Mouse (Mus musculus): ENCODE data around the gene Vps11. TPM values are rescaled to one million over a fixed set of nuclear protein-coding genes. Genes with fewer than 3 reads are reported as not detected.
"Not testable (repeated sequence)": the region's sequence is repeated elsewhere in the genome, so short reads cannot be mapped to it uniquely, and the experiment has no call there.

The Vps11 gene
- total RNA-seq, 2 experiments from 2014 or later = 53.0 to 72.7 TPM

DNA sequence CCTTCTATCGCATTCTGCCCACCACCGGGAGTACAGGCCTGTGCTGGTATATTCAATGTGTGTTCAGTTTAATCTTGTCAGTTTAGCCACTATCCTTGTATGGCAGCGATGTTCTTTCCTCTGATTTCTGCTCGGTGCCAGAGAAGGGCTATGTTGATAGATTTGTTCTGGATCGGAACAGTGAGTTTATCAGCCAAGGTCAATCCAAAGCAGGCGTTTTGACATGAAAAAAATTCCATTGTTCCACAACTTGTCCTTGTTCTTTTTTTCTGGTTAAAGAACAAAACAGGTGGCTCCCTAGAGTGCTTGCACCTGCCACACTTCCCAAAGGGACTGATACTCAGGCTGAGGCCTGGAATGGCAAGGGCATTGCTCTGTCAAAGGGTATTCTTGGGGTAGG lies 14.7 kb upstream of the Vps11 start:
- DNase-seq = peak in 1 of 2 experiments; percentile 36

DNA sequence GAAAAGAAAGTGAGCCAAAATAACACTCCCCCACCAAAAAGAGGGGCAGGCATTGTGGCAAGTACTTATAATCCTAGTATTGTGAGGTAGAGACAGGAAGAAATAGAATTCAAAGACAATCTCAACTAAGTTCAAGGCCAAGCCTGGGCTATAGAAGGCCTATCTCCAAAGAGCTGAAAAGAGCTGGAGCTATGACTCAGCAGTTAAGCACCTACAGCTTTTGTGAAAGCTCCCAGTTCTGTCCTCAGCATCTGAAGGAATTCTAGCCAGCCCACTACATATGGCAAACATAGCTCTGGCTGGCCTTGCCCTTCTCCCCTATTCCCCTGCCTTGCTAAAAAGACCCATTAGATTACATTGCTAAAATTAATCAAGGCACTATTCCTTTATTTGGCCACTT lies 11.9 kb upstream of the Vps11 start:
- no peak for DNase-seq

DNA sequence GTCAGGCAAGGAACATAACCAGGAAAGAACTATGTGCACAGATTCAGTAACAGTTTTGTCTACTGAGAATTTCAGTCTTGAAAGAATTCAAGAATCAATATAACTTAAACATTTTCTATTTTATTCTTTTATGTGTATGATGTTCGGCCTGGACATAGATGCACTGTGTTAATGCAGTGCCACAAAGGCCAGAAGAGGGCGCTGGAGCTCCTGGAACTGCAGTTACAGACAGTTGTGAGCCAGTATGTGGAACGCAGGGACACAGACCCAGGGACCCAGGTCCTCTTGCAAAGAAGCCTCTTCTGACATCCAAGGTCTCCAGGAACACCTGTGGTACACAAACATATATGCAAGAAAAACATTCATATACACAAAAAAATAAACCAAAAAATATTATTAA lies 3.0 kb upstream of the Vps11 start:
- peak; percentile 50 to 57 for DNase-seq

DNA sequence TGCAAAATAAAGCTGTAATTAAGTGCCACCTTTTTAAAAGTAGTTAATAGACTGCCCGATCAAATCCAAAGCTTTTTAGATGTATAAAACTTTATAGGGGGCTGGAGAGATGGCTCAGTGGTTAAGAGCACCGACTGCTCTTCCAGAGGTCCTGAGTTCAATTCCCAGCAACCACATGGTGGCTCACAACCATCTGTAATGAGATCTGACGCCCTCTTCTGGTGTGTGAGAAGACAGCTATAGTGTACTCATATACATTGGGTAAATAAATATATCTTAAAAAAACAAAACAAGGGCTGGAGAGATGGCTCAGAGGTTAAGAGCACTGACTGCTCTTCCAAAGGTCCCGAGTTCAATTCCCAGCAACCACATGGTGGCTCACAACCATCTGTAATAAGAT lies 461 bp upstream of the Vps11 start:
- DNase-seq = not testable (repeated sequence)

DNA sequence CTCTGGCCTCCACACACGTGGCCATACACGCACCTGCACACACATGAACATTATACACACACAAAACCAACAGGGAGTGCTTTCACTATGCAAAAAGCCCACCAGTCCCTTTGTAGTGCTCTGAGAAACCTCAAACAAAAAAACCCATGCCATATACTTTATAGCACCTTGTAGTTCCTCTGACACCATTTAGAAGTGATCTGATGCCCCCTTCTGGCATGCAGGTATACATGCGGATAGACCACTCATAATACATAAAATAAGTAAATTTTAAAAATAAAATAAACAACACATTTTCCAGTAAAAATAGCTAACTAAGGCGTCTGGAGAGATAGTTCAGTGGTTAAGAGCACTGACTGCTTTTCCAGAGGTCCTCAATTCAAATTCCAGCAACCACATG lies 4.3 kb downstream of the Vps11 start:
- DNase-seq = peak in 1 of 2 experiments; percentile 56

DNA sequence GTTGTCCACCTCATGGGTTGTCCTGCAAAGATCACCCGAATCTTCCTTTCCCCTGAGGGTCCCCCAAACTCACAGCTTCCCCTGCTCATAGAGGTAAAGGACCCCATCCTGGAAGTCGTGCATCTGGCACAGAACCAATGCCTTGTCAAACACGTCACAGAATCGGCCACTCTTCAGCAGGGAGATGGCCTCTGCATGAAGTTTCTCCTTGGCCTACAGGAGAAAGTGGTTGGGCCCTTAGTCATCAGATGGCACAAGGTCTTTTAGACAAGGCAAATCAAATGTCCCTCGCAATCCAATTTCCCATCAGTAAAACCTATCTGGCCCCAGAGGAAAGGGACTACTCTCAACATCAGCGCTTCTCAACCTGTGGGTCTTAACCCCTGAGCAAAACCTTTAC lies 8.3 kb downstream of the Vps11 start:
- DNase-seq = peak; percentile 39 to 59

DNA sequence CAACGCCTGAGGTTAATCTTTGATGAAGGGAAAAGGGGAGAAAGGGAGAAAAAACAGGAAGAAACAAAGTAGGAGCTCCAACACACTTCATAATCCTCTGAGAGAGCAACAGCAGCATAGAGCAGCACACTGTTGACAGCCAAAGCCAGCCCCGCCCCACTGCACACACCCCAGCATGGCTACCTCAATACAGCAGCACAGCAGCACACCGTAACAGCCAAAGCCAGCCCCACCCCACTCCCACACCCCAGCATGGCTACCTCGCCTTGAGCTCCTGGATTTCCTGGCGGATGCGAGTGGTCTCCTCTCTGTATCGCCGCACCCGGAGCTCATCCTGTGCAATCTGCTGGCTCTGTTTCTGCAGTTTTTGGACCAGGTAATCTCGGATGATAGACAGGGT lies 9.1 kb downstream of the Vps11 start:
- DNase-seq = no peak

DNA sequence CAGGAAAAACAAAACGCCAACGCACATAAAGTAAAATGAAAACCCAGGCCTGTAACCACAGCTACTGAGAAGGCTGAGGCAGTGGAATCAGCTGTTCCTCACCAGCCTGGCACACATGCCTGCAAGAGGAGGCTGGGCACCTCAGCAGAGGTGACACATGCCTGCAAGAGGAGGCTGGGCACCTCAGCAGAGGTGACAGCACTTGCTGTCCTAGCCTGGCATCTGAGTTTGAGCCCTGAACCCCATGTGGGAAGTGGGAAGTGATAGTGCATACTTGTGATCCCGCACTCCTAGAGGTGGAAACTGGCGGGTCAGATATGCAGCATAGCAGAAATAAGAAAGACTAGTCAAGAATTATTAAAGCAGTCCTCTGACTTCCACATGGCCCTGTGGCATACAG lies 10.1 kb downstream of the Vps11 start:
- DNase-seq = no peak

DNA sequence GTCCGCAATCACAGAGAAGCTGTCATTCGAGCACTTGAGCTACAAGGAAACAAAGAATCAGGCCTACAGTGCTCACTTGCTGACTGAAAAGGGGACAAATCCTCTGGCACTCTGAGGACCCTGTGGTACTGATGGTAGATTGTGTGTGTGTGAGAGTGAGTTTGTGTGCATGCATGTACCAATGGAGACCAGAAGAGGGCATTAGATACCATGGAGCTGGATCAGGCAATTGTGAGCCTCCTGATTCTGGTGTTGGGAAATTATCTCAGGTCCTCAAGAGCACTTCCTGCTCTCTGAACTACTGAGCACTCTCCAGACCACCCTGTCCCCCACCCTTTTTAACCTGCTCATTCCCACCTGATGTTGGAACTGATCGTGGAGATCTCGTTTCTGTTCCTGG lies 12.9 kb downstream of the Vps11 start:
- no peak for DNase-seq

DNA sequence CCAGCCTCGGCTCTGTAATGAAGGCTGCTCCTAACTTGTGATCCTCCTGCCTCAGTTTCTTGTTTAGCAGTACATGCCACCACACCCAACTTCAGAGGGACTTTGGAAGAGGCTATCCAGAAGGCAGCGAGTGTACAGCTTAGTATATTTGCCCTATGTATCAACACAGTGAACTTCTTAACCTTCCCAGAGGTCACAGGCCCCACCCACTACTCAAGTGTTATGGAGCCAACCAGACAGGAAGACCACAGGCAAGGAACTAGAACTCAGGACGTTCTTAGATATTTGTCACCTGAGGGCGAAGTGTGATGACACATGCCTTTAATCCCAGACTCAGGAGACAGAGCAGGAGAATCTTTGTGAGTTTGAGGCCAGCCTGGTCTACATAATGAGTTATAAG lies 13.8 kb downstream of the Vps11 start:
- no peak for DNase-seq

DNA sequence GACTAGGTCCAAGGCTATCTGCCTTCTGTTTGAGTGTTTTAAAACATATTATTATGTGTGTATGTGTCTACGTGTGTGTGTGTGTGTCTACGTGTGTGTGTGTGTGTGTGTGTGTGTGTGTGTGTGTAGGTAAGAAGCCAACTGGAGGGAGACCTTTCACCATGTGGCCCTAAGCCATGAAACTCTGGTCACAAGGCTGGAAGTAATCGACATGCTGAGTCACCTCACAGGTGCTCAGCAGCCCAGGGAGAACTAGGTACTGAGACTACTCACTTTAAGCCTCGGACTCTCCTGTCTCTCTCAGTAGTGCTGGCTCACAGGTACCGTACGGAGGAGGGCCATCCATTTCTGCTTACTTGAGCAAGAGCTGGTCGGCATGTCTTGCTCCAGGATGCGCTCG lies 14.3 kb downstream of the Vps11 start:
- no peak for DNase-seq

DNA sequence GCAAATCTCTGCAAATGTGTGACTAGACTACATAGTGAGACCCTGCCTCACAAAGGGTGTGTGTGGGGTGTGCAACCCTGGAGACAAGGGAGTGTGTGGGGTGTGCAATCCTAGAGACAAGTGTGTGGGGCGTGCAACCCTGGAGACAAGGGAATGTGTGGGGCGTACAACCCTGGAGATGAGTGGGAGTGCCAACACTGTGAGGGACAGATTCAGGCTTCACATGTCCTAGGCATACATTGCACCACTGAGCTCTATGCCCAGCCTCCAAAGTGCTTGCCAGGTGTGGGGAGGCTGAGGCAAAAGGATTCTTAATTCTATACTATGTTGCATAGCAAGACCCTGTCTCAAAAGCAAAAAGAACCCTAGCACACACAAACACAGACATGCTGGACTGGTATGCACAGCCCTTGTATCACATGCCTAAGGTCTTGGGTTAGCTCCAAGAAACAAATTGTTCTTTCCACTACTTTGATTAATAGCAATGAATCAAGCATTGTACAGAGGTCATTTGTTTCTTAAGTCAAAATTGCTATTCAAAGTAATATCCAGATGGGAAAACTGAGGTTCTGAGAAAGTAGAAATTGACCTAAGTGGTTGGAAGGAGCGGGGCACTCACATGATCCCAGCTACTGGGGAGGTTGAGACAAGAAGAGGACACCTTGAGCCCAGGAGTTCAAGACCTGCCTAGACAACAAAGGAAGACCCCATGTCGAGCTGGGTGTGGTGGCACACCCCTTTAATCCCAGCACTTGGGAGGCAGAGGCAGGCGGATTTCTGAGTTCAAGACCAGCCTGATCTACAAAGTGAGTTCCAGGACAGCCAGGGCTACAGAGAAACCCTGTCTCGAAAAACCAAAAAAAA lies 15.7 kb downstream of the Vps11 start:
- no peak for DNase-seq

DNA sequence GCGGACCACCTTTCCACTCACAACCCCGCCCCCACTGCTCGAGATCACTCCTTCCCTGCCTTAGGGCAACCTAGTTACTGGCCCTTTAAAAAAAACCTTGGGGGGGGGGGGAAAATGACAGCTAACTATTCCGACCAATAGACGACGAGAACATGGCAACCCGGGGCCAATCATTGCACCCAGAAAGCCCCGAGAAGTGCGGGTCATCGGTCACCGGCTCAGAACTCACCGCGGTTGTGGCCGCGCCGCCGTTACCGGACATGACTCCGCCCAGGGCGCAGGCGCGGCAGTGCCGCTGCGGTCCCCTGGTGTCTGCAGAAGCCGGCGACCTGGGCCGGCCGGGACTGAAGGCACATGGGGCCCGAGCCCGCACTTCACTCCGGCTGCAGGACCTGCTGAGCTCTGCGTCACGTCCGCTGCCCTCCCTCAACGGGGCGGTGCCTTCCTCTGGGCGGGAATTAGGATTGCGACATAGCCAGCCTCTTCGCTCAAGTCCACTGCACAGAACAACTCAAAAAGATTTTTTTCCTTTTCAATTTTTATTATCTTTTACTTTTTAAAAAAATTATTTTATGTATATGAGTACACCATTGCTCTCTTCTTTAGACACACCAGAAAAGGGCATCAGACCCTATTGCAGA lies 17.6 kb downstream of the Vps11 start, which contains the start of gene Hmbs:
TSS of gene Hmbs (minus strand) at position 448 of the 641 bp plus-strand sequence.
- peak; percentile 95 for DNase-seq

DNA sequence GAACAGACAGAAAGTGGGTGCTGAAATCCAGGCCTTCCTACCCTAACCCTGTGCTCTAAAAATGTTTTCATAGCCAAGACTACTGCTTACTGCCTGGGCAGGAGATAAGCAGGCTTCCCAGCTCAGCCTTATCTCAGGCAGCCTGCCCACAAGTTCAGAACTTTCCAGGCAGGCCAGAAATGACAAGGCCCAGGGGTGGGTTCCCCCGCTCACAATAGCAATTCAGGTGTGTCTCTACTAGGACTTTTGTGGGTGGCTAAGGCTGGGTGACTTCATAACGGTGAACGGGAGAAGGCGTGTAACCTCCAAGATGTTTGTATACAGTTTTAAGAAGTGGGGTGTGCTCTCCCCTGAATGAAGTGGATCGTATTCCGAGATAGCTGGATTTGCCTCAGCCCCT lies 18.2 kb downstream of the Vps11 start:
- DNase-seq = peak; percentile 42 to 51

DNA sequence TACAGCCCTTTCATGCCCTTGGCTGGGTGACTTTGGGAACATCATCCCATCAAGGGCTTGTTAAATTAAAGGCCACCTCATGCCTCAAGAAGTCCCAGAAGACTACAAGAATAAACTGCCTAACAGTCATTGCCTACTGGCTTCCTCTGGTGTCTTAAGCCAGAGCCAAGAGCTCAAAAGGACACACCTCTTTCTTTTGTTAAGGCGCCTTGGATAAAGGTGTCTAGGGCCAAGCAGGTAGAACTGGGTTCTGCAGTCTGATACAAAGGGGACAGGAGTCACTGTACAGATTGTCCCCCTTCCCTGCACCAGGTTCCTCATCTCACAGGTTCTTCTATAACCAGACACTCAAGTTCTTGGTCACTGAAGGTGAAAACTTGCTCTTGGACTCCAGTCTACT lies 18.9 kb downstream of the Vps11 start:
- DNase-seq = no peak

DNA sequence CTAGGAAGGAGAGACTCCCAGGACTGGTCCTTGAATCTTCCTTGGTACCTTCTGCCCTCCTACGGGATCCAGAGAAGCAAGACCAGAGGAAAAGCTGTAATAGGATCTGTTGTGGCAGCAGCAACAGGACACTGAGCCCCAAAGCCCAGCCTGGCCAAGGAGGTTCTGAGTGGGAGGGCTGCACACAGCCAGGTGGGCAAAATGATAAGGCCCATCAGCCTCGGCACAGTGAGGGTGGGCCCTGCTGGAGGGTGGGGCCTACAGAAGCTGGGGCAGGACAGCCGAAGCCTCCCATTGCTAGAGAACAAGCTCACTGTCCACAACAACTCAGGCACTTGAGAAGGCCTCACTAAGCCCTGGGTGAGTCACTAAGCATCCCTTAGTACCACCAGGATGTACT lies 19.3 kb downstream of the Vps11 start:
- no peak for DNase-seq

DNA sequence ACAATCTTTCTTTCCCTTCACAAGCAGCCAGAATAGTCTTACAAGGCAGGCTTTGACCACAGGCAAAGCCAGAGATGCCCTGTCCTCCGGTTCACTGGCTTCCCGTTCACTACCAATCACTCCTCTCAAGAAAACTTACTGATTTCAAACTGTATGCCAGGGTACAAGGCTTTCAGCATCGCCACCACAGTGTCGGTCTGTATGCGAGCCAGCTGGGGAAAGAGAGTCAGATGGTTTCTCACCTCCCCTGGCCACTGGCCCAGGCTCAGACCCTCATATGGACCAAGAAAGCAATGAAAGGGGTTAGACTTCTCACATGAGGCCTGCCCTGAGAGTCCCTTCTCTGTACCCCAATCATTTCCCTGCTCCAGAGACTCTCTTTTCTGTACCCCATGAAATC lies 20.0 kb downstream of the Vps11 start:
- no peak for DNase-seq

DNA sequence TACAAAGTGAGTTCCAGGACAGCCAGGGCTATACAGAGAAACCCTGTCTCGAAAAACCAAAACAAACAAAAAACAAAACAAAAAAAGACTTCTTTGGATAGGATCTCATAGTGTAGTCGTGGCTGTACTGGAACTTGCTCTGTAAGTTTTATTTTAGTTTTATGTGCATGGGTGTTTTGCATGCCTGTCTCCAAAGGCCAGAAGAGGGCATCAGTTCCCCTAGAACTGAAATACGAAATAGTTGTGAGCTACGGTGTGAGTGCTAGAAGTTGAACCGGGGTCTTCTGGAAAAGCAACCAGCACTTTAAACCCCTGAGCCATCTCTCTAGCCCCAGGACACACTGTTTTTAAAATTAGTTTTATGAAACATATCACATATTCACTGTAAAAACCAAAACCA lies 22.9 kb downstream of the Vps11 start:
- no peak for DNase-seq

DNA sequence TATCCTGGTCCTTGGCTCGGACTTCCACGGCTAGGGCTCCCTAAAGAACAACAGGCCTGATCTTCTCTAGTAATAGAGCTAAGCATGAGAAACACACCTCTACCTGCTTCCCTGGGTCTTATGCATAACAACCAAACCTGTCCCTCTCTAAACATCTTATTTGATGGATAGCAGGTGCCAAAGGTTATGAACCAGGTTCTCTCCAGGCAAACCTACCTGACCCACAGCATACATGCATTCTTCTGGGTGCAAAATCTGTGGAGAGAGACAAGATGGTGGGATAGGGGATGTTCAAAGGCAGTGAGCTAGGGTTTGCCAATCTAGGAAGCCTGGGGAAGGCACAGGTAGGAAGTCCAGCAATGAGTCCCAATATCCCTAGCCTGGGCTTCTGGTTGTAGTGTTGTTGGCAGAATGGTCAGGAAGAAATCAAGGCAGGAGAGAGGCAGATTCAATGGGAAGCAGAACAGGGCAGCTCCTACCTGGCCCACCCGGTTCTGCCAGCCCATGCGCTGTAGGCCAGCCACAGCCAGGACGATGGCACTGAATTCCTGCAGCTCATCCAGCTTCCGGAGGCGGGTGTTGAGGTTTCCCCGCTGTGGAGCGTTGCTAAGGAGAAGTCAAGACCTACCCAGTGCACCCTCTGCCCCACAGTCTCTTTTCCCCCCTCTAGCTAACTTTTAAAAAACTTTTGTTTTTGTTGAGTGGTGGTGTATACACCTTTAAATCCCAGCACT lies 23.9 kb downstream of the Vps11 start:
- DNase-seq = no peak

DNA sequence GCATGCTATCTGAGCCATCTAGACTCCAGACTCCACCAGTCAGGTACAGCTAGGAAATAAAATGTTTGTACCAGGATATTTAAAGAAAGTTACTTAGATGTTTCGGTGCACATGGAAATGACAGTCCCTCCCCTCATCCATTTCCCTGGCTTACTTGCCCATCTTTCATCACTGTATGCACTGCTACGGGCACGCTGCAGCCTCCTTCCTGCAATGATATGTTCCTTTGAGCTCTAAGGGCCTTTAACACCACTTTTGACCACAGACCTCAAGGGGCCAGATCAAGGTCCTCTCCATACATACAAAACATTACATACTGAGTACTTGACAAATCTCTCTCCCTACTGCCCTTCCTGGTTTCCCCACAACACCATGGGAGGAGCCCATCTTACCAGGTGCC lies 24.5 kb downstream of the Vps11 start:
- DNase-seq = no peak

DNA sequence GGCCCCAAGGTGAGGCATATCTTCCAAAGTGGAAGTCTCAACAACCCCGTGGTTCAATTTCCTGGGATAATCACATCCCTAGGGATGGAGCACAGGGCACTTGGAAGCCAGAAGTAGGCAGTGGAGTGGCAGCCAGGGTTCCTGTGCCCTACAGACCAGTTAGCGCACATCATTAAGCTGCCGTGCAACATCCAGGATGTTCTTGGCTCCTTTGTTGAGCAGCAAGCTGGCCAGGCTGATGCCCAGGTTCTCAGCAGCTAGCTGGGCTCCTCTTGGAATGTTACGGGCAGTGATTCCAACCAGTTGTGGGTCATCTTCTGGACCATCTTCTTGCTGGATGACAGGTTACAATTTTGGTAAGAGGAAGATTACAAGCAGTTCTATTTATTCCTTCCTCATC lies 25.0 kb downstream of the Vps11 start:
- not testable (repeated sequence) for DNase-seq

DNA sequence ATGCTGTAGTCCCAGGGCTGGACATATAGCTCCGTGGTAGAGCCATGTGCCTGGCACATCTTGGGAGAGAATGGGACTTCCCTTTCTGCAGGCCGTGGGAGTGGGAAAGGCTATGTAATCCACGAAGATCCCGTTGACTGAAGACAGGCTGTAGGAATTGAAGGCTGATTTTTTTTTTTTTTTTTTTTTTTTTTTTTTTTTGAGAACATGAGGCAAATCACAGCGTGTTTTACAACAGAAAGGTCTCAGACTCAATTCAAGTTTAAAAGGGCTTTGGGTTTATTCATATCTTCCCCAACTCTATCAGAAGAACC lies 25.4 kb downstream of the Vps11 start:
- no peak for DNase-seq
